Mouse (Mus musculus): ENCODE results near the gene Ift80.

GRCm38 (mm10) chr3:68897154-68897553 is 107.2 kb downstream of the Ift80 start:
- no peak for TF ChIP-seq CTCF (IDR thresholded peaks at IDR 0.05; ENCODE audit: low read depth, low read length)
- no peak for TF ChIP-seq POLR2A (IDR thresholded peaks at IDR 0.05; ENCODE audit: borderline replicate concordance, low read depth, low read length)

All from bone marrow macrophage, adult 2 months (primary cell).